Mouse (Mus musculus) heart, postnatal 14 days (tissue): Measurements from ENCODE around the gene Nipsnap1. TPM values are rescaled to one million over a fixed set of nuclear protein-coding genes. Genes with fewer than 3 reads are reported as not detected.

Experiments
- microRNA-seq, 2 experiments: library from miRNA; unstranded; fragments of <30 nt; microRNA quantifications; one replicate each; pipeline ENCODE4 v1.2.0; 2021 to 2022
- total RNA-seq, 2 experiments: library from RNA; stranded (reverse); gene quantifications; 2 replicates each; pipeline ENCODE4 v1.2.3; 2021

Nipsnap1 gene
- total RNA-seq, 2 experiments from 2014 or later = 2.1 to 2.2 TPM

Small RNA genes within 50 kb of the gene (microRNA-seq; reads per million reads assigned to microRNA genes)
- gene Mir6918 = 0.27 to 2.1 reads per million in 2 experiments

Other genes with a start within 250 kb of the Nipsnap1 start
- 10 to 100 TPM; 14.1 to 14.9 TPM for gene Ascc2, start 236.2 kb upstream of the Nipsnap1 start, total RNA-seq
- gene Uqcr10, start 169.6 kb upstream of the Nipsnap1 start, total RNA-seq = 1,000 to 10,000 TPM; 1,424 to 1,479 TPM
- 10 to 100 TPM; 21.0 to 22.6 TPM for gene Zmat5, start 169.3 kb upstream of the Nipsnap1 start, total RNA-seq
- not detected for gene Cabp7, start 127.2 kb upstream of the Nipsnap1 start, total RNA-seq
- 10 to 100 TPM; 82.9 to 84.2 TPM for gene Nf2, start 24.4 kb upstream of the Nipsnap1 start, total RNA-seq
- 10 to 100 TPM; 16.7 to 17.3 TPM for gene Thoc5, start 21.4 kb downstream of the Nipsnap1 start, total RNA-seq
- gene Nefh, start 74.1 kb downstream of the Nipsnap1 start, total RNA-seq = under 1 TPM in 1 of 2 experiments, not detected in 1; 0.05 TPM
- 10 to 100 TPM; 48.9 to 51.7 TPM for gene Ap1b1, start 112.9 kb downstream of the Nipsnap1 start, total RNA-seq
- gene Rasl10a, start 184.2 kb downstream of the Nipsnap1 start, total RNA-seq = 1 to 10 TPM; 3.7 to 4.4 TPM
- 10 to 100 TPM; 17.8 to 18.7 TPM for gene Gas2l1, start 191.4 kb downstream of the Nipsnap1 start, total RNA-seq
- gene Rhbdd3, start 225.0 kb downstream of the Nipsnap1 start, total RNA-seq = 10 to 100 TPM; 18.7 to 20.5 TPM
- 100 to 1,000 TPM; 119 to 131 TPM for gene Ewsr1, start 225.3 kb downstream of the Nipsnap1 start, total RNA-seq